Mouse (Mus musculus) erythroblast, adult 5-6 weeks (primary cell): ENCODE measurements around the gene Kank4. TPM values are rescaled to one million over a fixed set of nuclear protein-coding genes. Genes with fewer than 3 reads are reported as not detected.

ENCODE experiments used
- ATAC-seq: replicated peaks from 2 replicates; pipeline ENCODE4 v1.8.0; 2016; ENCODE audit warnings: moderate number of reproducible peaks, mild to moderate bottlenecking, moderate TSS enrichment, inconsistent platforms; ENCODE audit not compliant: poor library complexity, low FRiP score, severe bottlenecking
- total RNA-seq, 2 experiments: library from RNA; stranded (forward) in 1 of 2; stranded (reverse) in 1 of 2; fragments of 150-400 nt in 1 of 2; fragments of 200-764, 138-1000 nt in 1 of 2; gene quantifications; 2 replicates each; pipeline versions ENCODE4 v1.2.3 to v1.2.4; 2015 to 2017; ENCODE audit warnings: low replicate concordance in 2 of 2

Kank4 gene
- total RNA-seq, 2 experiments from 2014 or later = not detected

GRCm38 (mm10) chr4:98786281-98786680, 31.1 kb downstream of the Kank4 start:
- no peak for ATAC-seq

- no peak for ATAC-seq
These were observed 31.5 kb downstream of the Kank4 start for GRCm38 (mm10) chr4:98785851-98786250.

DNA sequence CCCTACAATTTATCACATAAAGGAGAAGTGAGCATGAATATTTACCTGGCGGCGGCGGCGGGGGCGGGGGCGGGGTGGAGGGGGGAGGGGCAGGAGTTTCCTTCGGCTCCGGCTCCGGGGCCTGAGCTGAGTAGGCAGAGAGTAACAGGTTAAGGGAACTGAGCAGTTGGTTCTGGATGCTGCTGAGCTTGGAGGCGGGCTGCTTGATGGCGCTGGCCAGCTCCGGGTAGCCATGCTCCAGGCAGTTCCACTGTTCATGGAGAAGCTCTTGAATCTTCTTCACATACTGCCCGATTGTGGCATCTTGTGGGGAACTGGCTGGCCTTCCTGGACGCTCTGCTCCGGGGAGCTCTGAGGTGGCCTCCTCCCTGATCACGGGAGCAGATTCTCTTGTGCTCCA, 39.1 kb downstream of the Kank4 start:
- no peak for ATAC-seq

DNA sequence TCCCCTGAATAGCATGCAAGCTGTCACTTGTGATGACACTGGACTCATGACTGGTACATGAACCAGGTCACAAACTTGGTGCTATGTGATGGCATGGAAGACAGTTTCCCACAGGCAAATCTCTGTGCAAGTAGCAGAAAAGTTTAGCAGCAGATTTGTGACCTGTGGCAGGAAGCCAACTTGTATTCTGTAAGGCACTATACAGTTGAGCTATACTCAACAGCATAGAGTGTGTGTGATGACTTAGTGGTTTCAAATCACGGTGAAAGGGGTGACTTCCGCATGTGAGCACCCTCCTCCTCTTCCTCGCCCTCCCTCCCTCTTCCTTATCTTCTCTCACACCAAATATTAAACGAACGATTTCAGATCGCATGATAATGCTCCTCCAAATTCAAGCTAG, 39.9 kb downstream of the Kank4 start:
- no peak for ATAC-seq

GRCm38 (mm10) chr4:98776721-98777427, 40.5 kb downstream of the Kank4 start:
- ATAC-seq = no peak

DNA sequence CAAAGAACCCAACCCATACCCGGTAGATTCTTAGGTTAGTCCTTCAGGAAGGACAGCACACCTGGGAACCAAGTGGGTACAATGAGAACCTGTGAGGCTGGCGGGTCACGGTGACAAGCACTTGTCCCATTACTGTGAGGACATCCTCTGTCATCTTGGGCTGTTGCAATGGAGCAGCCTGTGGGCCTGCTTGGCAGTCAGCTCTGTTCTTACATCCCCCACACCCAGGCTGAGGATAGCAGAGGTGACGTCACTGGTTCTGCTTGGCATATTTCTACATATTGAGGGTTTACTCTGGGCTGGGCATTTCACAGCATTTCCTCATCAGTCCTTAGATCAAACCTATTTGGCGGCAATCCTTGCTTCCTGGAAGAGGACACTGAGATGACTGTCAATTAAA, 43.6 kb downstream of the Kank4 start:
- ATAC-seq = no peak

- ATAC-seq = no peak
These were observed 49.9 kb downstream of the Kank4 start for GRCm38 (mm10) chr4:98767134-98768133.

DNA sequence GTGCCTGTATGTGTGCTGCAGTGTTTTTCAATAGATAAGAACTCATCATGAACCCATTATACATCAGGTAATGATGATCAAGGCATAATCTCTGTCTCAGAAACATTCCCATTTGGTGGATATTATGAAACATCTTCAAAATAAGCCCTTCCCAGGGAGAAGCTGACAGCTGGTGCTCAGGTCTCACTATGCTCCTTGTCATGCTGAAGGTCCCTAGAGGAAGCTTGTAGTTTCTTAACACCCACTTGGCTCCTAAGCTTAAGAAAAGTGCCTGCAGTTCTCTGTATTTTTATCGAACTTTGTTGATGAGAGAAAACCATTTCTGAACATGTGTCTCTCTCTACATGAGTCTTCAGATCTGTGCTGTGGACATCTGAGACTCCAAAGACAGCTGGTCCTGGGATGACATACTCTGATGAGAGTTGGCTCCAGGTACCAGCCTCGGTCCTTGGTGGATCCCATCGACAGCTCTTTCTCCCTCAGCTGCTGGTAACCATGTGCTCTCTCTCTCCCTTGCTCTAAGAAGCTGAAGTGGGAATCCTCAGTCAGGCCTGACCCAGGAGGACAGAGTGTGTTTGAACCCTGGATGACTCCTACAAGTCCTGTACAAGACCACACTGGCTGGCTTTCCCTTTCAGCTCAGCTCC, 58.3 kb downstream of the Kank4 start:
- ATAC-seq = no peak

GRCm38 (mm10) chr4:98758012-98758821, 59.1 kb downstream of the Kank4 start:
- no peak for ATAC-seq

GRCm38 (mm10) chr4:98756141-98756540, 61.2 kb downstream of the Kank4 start:
- no peak for ATAC-seq

- no peak for ATAC-seq
These were observed 62.9 kb downstream of the Kank4 start for GRCm38 (mm10) chr4:98754456-98754855.

- ATAC-seq = no peak
These were observed 73.5 kb downstream of the Kank4 start for GRCm38 (mm10) chr4:98743906-98744210.

DNA sequence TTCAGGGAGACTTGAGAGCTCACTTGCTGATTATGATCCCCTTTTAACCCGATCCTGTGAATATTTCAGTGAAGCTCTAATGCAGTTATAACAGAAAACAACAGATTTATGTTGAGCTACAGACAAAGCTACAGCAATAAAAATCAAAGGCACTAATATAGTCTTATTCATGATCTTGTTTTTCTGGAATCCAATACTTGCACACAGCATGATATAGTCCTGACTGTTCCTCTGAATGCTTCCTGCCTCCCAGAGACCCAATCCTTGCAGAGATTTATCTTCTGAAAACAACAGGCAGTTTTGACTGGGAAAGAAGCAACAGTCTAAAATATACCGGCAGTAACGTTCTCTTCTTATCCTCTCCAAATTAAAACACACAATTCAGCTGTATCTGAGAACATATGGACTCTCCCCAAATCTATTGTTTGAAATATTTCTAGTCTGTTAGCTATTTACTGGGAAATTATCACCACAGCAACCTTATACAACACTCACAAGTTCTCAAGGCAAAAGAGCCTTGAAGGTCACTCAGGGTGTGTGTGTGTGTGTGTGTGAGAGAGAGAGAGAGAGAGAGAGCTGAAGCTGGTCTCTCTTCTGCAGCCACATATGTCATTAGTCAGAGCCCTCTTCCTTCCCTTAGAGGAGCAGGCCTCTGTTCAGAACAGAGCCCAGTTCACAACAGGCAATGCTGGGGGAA, 74.0 kb downstream of the Kank4 start:
- ATAC-seq = no peak

GRCm38 (mm10) chr4:98739753-98740152, 77.6 kb downstream of the Kank4 start:
- ATAC-seq = no peak

DNA sequence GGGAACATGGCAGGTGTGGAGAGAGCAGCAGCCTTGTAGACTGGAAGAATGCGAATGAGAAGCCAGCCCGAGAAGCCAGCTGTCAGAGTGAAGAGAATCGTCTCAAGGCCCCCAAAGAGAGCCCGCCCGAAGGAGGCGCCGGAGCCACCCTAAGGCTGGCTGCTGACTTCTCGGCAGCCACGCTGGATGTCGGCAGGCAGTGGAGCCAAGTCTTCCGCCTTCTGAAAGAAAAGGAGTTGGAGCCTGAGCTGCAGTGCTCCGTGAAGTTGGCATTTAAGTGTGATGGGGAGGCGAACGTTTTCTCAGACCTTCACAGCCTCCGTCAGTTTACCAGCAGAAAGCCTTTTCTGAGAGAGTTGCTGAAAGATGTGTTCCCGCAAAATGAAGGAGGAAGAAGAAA, 83.7 kb downstream of the Kank4 start:
- ATAC-seq = no peak

DNA sequence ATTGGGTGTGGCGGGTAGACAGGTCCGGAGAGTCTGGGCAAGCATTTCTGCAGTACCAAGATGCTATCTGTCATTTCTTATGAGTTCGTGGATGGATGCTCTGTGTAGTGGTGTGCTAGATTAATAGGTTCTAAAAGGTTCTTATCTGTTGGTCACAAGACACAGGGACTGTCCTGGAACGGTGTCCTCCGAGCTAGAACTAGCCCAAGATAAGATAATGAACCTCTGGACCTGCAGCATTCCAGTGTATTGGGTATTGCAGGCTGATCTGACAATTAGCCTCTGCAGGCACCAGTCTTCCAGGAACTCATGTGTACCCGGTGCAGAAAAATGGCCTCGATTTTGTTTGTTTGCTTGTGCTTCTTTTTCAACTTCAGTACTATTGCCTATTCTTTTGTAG, 88.6 kb downstream of the Kank4 start:
- no peak for ATAC-seq

DNA sequence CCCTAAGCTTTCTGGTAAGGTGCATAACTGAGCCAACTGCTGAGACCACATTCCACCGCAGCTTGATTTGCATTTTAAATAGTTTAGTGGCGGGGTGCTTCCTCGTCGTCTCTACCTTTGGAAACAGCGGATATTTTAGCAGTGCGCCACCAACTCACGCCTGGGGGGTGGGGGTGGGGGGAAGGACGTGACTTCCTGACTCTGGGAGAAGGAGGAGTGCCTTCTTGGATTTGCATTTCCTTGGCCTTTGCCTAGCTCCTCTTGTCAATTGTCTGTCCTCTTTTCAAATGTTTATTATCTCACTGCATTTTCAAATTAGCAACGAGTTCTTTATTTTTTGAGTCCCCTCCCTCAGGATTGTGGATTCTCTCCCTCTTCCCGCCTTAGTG, 89.4 kb downstream of the Kank4 start:
- no peak for ATAC-seq

- no peak for ATAC-seq
These were observed 89.9 kb downstream of the Kank4 start for GRCm38 (mm10) chr4:98727295-98727958.
